Mouse (Mus musculus): ENCODE results near the gene 4931406P16Rik.
A peak's percentile ranks its signal among the peaks of the same experiment; 100 is the strongest.

The 4931406P16Rik gene

GRCm38 (mm10) chr7:34242176-34242575, 71.2 kb downstream of the 4931406P16Rik start:
- peak; percentile 83 for DNase-seq

DNA sequence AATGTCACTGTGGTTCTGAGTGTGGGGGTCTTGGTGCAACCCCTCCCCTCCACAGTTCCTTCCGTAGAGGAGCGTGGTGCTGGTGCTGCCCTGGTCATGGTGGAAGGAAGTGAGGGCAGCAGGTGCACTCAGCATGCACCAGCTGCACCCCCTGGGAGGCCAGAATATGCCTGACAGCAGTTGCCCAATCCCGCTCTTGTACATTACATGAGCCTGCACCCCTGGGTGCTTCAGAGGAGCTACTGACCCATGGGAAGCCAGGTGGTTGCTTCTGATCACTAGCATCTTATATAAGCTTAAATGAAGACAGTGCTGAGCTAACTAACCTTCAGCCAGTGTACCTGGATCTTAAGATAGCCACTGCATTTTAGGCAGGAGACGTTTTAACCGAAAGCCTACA, 75.3 kb downstream of the 4931406P16Rik start:
- DNase-seq, result peak; percentile 53

GRCm38 (mm10) chr7:34235602-34236001, 77.7 kb downstream of the 4931406P16Rik start:
- no peak for DNase-seq

DNA sequence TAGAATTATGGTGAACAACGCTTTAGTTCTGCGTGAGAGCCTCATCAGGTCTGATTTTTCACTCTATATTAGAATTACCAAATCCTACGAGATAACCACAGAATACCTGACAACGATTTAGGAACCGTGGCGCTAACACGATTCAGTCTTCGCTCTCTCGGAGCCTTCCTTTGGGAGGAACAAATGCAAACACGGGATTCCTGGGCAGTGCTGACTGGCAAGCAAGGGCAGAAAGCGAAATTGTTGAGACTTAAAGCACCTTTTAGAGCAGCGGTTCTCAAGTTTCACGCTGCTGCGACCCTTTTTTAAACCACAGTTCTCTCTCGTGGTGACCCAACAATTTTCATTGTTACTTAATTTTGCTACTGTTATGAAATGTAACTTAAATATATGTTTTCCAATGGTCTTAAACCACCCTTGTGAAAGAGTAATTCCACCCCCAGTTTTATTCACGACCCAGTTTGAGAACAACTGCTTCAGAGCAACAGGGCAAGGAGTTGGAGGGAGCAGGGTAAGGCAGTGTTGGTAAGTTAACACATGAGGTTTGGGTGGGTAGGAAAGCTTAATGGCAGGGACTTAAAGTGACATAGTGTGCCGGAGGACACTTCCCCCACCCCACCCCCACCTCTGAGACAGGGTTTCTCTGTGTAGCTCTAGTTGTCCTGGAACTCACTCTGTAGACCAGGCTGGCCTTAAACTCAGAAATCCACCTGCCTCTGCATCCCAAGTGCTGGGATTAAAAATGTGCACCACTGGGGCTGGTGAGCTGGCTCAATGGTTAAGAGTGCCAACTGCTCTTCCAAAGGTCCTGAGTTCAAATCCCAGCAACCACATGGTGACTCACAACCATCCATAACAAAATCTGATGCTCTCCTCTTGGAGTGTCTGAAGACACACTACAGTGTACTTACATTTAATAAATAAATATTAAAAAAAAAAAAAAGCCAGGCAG, 78.5 kb downstream of the 4931406P16Rik start:
- peak; percentile 61 for DNase-seq

- peak; percentile 100 for DNase-seq
These were observed 79.3 kb downstream of the 4931406P16Rik start for GRCm38 (mm10) chr7:34233909-34234609.

DNA sequence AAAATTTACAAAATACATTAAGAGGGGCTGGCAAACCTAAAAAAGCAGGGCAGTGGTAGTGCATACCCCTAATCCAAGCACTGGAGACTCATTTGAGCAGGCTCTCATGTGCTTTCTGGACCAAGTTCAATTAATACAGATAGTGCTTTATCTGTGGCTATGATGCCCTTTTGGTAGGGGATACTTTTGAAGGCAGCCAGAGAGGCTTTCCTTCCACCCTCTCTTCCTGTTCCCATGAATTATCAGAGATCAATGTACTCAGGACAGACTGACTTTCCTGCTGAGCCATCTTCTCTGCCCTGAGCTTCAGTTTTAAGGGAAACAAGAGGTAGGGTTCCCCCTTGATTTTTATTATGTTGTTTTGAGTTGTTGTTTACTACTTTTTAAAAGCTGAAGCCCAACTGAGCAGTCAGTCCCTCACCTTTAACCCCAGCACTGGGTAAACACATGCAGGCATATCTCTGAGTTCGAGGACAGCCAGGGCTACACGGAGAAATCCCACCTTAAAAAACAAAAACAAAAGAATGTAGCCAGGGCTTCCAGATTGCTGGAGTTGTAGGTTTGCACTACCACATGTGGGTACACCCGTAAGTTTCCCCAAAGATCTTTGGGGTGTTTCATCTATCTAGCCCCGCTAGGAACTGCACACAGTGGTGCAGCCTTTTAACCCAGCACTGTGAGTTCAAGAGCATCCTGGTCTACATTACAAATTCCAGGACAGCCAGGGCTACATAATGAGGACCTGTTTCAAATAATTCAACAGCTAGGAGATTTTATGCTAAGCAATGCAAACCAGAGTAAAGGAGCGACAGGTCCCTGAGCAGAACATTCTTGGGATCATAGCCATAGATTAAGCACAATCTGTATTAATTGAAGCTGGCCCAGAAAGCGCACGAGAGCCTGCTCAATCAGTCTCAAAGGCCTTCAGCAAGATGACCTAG, 80.3 kb downstream of the 4931406P16Rik start:
- DNase-seq, result peak; percentile 49

DNA sequence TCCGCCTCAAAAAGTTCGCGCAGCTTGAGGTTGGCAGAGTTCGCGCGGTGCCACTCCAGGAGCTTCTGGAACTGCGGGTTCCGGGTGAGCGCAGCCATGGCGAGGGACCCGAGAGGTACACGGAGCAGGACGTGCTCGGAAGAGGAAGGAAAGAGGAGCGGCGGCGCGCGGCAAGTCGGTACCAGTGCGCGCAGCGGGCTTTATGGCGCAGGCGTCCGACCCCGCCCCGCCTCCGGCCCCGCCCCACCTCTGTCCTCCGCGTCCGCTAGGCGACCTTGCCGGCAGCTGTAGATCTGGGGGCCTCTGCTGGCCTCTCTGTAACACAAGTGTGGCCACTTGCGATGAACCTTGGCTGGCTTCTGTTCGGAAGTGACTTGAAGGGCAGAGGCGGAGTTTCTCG, 83.2 kb downstream of the 4931406P16Rik start, which contains the start of gene Gpi1:
Gpi1 (minus strand) TSS at position 221 of the 400 bp plus-strand sequence.
- peak; percentile 85 for DNase-seq

DNA sequence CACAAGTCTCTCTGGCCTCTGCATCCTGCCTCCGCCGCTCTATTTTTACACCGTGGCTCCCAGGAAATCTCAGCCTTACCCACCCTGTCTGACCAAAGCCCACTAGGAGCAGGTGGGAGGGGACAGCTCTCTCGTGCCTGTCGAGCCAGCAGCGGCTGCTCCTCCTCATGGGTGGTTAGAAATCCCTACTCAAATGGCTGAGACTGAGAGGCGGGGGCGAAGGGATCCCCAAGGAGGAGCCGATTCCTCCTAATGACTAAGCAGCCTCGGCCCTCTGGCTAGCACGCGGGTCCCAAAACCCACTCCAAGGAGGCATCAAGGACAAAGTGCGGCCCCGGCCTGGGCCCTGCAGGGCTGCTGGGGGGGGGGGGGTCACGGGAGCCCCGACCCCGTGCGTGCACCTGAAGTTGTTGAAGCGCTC, 83.7 kb downstream of the 4931406P16Rik start:
- DNase-seq, result peak; percentile 79

- no peak for DNase-seq
These were observed 84.2 kb downstream of the 4931406P16Rik start for GRCm38 (mm10) chr7:34229153-34229552.

DNA sequence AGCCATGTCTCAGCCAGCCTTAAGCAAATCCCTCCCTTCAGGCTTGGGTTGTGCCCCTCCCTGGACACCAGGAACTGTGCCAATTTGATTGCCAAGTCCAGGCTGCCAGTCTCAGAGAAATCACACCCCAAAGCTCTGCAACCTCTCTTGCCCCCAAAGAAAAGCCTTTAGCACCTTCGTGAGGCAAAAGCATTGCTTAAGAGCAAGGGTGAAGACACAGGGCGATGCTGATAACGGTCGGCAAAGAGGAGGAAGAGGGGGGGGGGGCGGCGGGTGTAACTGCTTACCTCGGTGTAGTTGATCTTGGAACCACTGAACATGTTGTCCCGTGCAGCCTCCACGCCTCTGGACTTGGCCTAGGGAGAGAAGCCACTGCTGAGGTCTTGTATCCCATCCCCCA, 84.7 kb downstream of the 4931406P16Rik start:
- DNase-seq, result peak; percentile 72

DNA sequence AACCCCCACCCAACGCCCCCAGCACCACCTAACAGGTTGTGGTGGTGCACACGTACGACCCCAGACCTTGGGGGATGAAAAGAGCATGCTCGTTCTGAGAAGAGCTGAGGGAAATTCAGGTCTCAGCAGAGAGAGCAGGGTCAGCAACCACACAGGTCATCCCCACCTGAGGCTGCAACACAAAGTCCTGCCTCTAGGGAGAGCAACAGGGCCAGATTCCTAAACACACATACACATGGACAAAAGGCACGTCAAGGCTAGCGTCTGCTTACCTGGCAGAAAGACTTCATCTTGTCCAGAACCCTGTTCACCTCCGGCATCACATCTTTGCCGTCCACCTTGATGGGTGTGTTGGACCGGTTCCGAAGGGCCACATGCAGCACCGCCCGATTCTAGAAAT, 86.5 kb downstream of the 4931406P16Rik start:
- DNase-seq, result no peak

GRCm38 (mm10) chr7:34226086-34226485, 87.3 kb downstream of the 4931406P16Rik start:
- peak; percentile 53 for DNase-seq

DNA sequence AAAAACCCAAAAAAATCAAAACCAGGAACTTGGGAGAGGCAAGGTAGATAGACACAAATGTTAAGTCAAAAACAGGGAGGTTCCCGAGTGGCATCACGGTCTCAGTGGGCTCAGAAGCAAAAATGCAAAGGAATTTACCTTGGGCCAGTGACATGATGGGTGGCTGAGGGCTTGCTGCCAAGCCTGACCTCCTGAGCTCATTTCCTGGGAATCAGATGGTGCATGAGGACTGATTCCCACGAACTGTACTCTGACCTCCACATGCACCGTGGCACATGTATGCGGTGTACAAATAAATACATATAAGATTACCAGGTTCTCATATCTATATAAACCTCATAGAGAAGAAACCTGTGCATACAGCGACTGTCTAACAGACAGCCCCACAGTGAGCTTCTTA, 89.0 kb downstream of the 4931406P16Rik start:
- DNase-seq, result no peak

- no peak for DNase-seq
These were observed 91.0 kb downstream of the 4931406P16Rik start for GRCm38 (mm10) chr7:34222340-34222739.

DNA sequence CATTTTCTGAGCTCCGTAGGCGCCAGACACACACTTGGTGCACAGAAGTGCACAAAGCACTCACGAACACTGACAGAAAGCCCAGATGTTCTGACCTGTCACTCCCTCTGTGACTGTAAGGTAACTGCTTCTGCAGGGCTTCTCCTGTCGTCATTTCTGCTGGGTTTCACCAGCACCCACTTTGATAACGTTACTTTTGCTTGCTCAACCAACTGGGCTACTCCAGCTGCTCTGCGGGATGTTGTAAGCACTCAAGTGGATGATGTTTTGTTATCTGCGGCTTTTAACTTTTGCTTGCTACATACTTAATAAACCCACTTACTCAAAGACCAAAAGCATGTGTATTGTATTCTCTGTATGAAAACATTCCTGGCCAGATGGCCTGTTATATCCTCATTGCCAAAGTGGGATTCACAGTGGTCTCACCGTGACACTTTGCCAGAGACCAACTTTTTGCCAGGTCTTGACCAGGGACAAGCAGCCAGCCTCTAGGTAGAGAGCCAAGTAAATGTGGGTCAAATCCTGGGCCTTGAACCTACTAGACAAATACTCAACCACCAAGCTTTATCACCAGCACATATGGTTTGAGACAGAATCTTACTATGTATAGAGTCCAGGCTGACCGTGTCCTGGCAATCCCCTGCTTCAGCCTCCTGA, 91.6 kb downstream of the 4931406P16Rik start:
- no peak for DNase-seq

DNA sequence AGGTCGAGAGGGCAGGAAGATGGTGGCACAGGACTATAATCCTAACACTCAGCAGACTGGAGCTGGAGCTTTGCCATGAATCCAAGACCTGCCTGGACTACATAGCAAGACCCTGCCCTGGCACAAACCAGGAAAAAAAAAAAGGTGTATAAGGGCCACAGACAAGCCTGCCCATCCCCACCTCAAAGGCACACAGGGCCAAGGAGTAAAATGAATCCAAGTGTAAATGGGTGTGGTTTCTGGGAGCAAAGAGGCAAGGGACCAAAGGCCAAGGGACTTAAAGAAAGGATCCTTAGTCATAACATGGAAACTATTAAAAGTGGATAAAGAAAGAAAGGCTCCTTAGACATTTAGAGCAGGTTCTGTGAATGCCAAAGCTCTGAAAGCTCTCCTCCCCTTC, 94.9 kb downstream of the 4931406P16Rik start:
- DNase-seq, result no peak

DNA sequence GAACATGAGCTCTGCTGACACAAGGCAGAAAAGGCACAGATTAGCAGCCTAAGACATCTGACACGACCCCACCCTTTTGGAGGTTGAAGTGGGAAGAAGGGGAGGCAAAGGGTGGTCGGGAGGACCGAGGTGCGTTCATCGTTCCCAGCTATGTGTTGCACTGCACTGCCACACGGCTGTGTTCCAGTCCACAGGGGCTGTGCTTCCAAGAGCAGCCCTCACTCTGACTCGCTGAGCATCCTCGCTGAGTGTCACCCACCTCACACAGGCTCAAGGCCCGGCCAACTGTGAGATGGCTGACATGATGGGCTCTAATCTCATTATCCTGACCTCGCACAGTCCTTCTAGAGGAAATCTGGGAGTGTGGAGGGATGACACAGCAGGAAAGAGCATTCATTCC, 96.9 kb downstream of the 4931406P16Rik start:
- DNase-seq, result no peak

- DNase-seq, result no peak
These were observed 97.9 kb downstream of the 4931406P16Rik start for GRCm38 (mm10) chr7:34215481-34215880.

- no peak for DNase-seq
These were observed 98.7 kb downstream of the 4931406P16Rik start for GRCm38 (mm10) chr7:34214644-34215043.

DNA sequence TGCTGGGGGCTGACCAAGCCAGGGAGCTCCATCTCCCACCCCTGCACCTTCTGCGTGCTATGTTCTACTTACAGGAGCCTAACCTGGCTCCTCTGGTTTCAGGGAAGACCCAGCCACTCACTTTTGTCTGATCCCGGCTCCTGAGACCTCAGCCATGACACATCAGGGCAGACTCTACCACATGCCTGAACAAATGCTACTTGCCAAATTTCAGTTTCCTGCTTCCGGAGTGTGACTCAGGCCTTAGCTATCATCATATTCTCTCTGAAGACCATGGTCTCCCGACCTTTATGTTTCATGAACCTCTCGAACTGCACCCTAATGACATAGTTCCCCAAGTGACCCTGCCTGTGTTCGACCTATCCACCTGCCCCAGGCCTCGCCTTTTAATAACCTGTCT, 100.1 kb downstream of the 4931406P16Rik start:
- DNase-seq, result no peak

- DNase-seq, result no peak
These were observed 105.2 kb downstream of the 4931406P16Rik start for GRCm38 (mm10) chr7:34208027-34208745.

Measured in cerebellum, adult 9-11 months (tissue).